Mouse (Mus musculus): ENCODE data around the gene Tacc2.

DNA sequence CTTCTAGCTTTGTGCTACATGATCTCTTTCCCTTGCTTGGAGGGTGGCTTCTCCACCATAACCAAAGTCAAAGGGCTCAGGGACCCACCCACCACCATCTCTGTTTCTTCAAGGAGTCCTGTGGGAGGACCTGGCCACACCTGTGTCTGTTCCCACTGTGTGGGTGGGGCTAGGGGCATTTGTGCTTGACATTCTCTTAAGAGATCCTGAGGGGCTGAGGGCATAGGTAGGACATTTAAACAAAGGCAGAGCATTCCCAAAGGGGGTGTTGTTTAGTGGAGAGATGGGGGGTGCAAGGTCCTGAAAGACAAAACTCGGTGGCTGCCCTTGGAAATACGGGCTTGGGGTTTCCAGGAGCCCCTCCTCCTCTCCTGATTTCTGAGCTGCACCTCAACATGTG, 23.3 kb downstream of the Tacc2 start:
- TF ChIP-seq GATA1 (IDR thresholded peaks at IDR 0.05; ENCODE audit: low read length) (no peak), TAL1 (IDR thresholded peaks at IDR 0.05; ENCODE audit: low read length) (no peak)
